Mouse (Mus musculus) brain, embryonic 14.5 days (tissue): ENCODE results near the gene Tbck.

Experiments used
- CTCF ChIP-seq: fragments of 200-500 bp; IDR thresholded peaks from 2 replicates; pipeline ENCODE4 v1.5.1; 2012; ENCODE audit warnings: inconsistent platforms, mild to moderate bottlenecking, moderate library complexity, borderline replicate concordance; ENCODE audit not compliant: insufficient read depth, insufficient read length; ENCODE audit errors: extremely low read depth
- POLR2A ChIP-seq: fragments of 200-500 bp; IDR thresholded peaks from 2 replicates; pipeline ENCODE4 v1.6.1; 2012; ENCODE audit warnings: mild to moderate bottlenecking, inconsistent platforms, borderline replicate concordance; ENCODE audit not compliant: poor library complexity, insufficient read depth, insufficient read length, severe bottlenecking; ENCODE audit errors: extremely low read depth

GRCm38 (mm10) chr3:132849669-132850068 is 165.7 kb downstream of the Tbck start:
- TF ChIP-seq CTCF (no peak), POLR2A (no peak)
